8 mouse cellular contexts compared by ENCODE assay signal in the genomic region with DNA sequence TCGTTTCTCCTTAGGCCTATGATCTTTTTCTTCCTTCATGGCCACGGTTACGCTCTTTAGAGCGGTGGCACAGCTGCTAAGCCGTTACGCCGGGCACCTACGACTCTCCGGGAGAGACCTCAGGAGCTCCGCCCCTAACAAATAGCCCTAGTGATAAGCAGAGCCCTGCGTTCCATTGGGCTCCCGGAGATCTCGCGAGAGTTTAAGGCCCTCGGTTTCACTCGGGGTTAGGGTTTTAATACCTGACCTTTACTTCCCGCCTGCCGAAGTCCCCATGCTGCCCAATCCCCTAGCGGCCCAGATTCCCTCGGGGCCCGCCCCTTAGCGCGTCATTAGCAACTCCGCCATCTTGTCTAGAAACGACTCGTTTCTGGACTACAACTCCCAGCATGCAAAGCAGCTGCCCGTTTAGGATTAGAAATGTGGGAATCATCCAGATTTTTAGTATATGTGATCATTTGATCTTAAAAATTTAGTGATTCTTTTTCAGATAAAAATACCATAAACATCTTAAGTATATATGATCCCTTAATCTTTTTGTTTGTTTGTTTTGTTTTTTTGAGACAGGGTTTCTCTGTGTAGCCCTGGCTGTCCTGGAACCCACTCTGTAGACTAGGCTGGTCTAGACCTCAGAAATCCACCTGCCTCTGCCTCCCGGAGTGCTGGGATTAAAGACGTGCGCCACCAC. TPM values are rescaled to one million over a fixed set of nuclear protein-coding genes. Genes with fewer than 3 reads are reported as not detected.
DNase-seq lines count a peak whose midpoint lies in the region; ATAC-seq and TF ChIP-seq lines count a peak whose summit lies in the region.

A gene (minus strand): TSS at position 130 of the 688 bp plus-strand sequence.

- no peaks in the 10 kb centered on the region for H3K27me3 ChIP-seq in hindbrain, postnatal 0 days (ENCODE audit: insufficient read depth, low read length)

- peak; percentile 97 for DNase-seq in ZHBTc4 (ENCODE audit: low read depth, low spot score)
- peak; percentile 94 for DNase-seq in gastrocnemius, adult 2 months
- DNase-seq in hindbrain, postnatal 0 days (ENCODE audit: low spot score), result peak; percentile 94
- peak; percentile 80 to 87 for DNase-seq in left cerebral cortex, adult 2 months (ENCODE audit: extremely low spot score in 1 of 2, low spot score in 2 of 2)
- peak; percentile 85 for DNase-seq in right cerebral cortex, adult 2 months (ENCODE audit: low spot score in 2 of 2)
- peak; percentile 92 for DNase-seq in urinary bladder, postnatal 14 days (ENCODE audit: low spot score)

- no peaks in the 10 kb centered on the region for H3K9me3 ChIP-seq in hindbrain, postnatal 0 days (ENCODE audit: low read length)

- H3K36me3 ChIP-seq in hindbrain, postnatal 0 days (ENCODE audit: insufficient read depth, low read length), result no peaks in the 10 kb centered on the region

- no peaks in the 10 kb centered on the region for H3K4me1 ChIP-seq in hindbrain, postnatal 0 days (ENCODE audit: insufficient read depth, low read length)

- H3K4me2 ChIP-seq in hindbrain, postnatal 0 days (ENCODE audit: low read depth, low read length), result peak within 1 kb of the TSS; percentile 54

- intact Hi-C loops in gastrocnemius, adult 2 months (cut with DNase I), result no loop called here
- intact Hi-C loops in left cerebral cortex, adult 2 months (cut with DNase I), result loop anchor here (1.0 kb wide), 1 partner anchor 16 kb away; a partner anchor contains a TSS

- peak within 1 kb of the TSS; percentile 83 for H3K4me3 ChIP-seq in gastrocnemius, adult 2 months
- H3K4me3 ChIP-seq in hindbrain, postnatal 0 days (ENCODE audit: low read length), result peak within 1 kb of the TSS; percentile 52
- peak within 1 kb of the TSS; percentile 61 for H3K4me3 ChIP-seq in left cerebral cortex, adult 2 months

- H3K9ac ChIP-seq in hindbrain, postnatal 0 days (replicated peaks; ENCODE audit: low read length), result peak within 1 kb of the TSS; percentile 65

- WGBS in hindbrain, postnatal 0 days, result 29% methylated on average over 30 of the region's 30 CpGs

- peak; percentile 97 for ATAC-seq in common myeloid progenitor, adult 5-6 weeks (replicated peaks; ENCODE audit: low read depth, poor library complexity, severe bottlenecking)
- peak; percentile 98 for ATAC-seq in hindbrain, postnatal 0 days
- peak; percentile 98 for ATAC-seq in megakaryocyte, adult 5-6 weeks (ENCODE audit: poor library complexity, severe bottlenecking)

- TF ChIP-seq CTCF in gastrocnemius, adult 2 months (IDR thresholded peaks at IDR 0.05), result no peak
- TF ChIP-seq CTCF in hindbrain, postnatal 0 days (IDR thresholded peaks at IDR 0.05; ENCODE audit: low read depth), result no peak
- TF ChIP-seq CTCF in left cerebral cortex, adult 2 months (IDR thresholded peaks at IDR 0.05), result no peak; the same call in 1 of the 2 replicates

- peak within 1 kb of the TSS; percentile 92 for H3K27ac ChIP-seq in gastrocnemius, adult 2 months
- peak within 1 kb of the TSS; percentile 89 for H3K27ac ChIP-seq in hindbrain, postnatal 0 days
- H3K27ac ChIP-seq in left cerebral cortex, adult 2 months, result peak within 1 kb of the TSS; percentile 78

RNA-seq across cellular contexts. Expression of the gene that starts here (rescaled TPM):
- total RNA-seq in common myeloid progenitor, adult 5-6 weeks (2017), result 59.5 and 65.3 TPM in 2 replicates
- total RNA-seq in gastrocnemius, adult 2 months (2021), result 10 to 100 TPM in 1 of 2 experiments, 1 to 10 TPM in 1; 9.4 to 10.1 TPM
- 6.8 and 7.9 TPM in 2 replicates for total RNA-seq in hindbrain, postnatal 0 days (2014; rRNA removed)
- polyA plus RNA-seq in hindbrain, postnatal 0 days (2015; fragmentation: Nextera tagmentation; extraction: Ambion mirVana), result 22.8 and 25.9 TPM in 2 replicates
- 10 to 100 TPM; 16.8 to 16.9 TPM for total RNA-seq in left cerebral cortex, adult 2 months (2021)
- total RNA-seq in megakaryocyte, adult 5-6 weeks (2015), result 18.2 and 24.7 TPM in 2 replicates
- total RNA-seq in megakaryocyte, adult 5-6 weeks (2017), result 25.6 and 26.2 TPM in 2 replicates

Comparison
In these comparisons a context has a peak if more than half of its experiments do, and no peak if none do; other contexts are left out.
1. Peak in every context shown above with its lines: DNase-seq, ATAC-seq, H3K4me3 ChIP-seq and H3K27ac ChIP-seq.